Mouse (Mus musculus) MEL (cell line): ENCODE measurements around the gene Mrtfa. TPM values are rescaled to one million over a fixed set of nuclear protein-coding genes. Genes with fewer than 3 reads are reported as not detected.

Experiments used
- DNase-seq: peaks from one replicate; pipeline ENCODE4 v3.0.0; 2011; ENCODE audit warnings: low read depth, low spot score
- H3K27ac ChIP-seq: 2 replicates; pipeline ENCODE4 v1.5.1; 2012; ENCODE audit warnings: low read depth, mild to moderate bottlenecking, control low read depth, low read length, moderate library complexity; ENCODE audit not compliant: control insufficient read depth
- H3K27me3 ChIP-seq, 2 experiments: fragments of 150-350 bp in 1 of 2; sonication (generic) in 1 of 2; 2 replicates each; pipeline ENCODE4 v1.6.1; 2012; ENCODE audit warnings: low read length in 2 of 2, mild to moderate bottlenecking in 2 of 2, improper control_type of control experiment in 1 of 2, moderate library complexity in 1 of 2; ENCODE audit not compliant: insufficient read depth in 2 of 2, control insufficient read depth in 1 of 2
- H3K36me3 ChIP-seq, 2 experiments: 2 replicates each; pipeline ENCODE4 v1.6.1; 2012 to 2014; ENCODE audit warnings: low read length in 2 of 2, improper control_type of control experiment in 1 of 2, inconsistent platforms in 1 of 2, mild to moderate bottlenecking in 1 of 2; ENCODE audit not compliant: insufficient read depth in 2 of 2, control insufficient read depth in 1 of 2
- H3K4me1 ChIP-seq, 2 experiments: fragments of 150-350 bp in 1 of 2; sonication (generic) in 1 of 2; 2 replicates each; pipeline ENCODE4 v1.6.1; 2012; ENCODE audit warnings: low read length in 2 of 2, improper control_type of control experiment in 1 of 2, mild to moderate bottlenecking in 1 of 2; ENCODE audit not compliant: insufficient read depth in 2 of 2, control insufficient read depth in 1 of 2
- H3K4me3 ChIP-seq, 2 experiments: fragments of 150-350 bp in 1 of 2; sonication (generic) in 1 of 2; 2 replicates each; pipeline ENCODE4 v1.5.1; 2012; ENCODE audit warnings: low read depth in 2 of 2, low read length in 2 of 2, mild to moderate bottlenecking in 2 of 2, moderate library complexity in 2 of 2, control low read depth in 1 of 2, improper control_type of control experiment in 1 of 2; ENCODE audit not compliant: control insufficient read depth in 1 of 2, insufficient read depth in 1 of 2
- H3K79me2 ChIP-seq: 2 replicates; pipeline ENCODE4 v1.6.1; 2012; ENCODE audit warnings: mild to moderate bottlenecking, low read length, moderate library complexity; ENCODE audit not compliant: control insufficient read depth, poor library complexity, insufficient read depth
- H3K9ac ChIP-seq: 2 replicates; pipeline ENCODE4 v1.6.1; 2012; ENCODE audit warnings: low read depth, mild to moderate bottlenecking, control low read depth, low read length, moderate library complexity; ENCODE audit not compliant: control insufficient read depth, poor library complexity, severe bottlenecking
- H3K9me3 ChIP-seq: fragments of 150-350 bp; sonication (generic); replicated peaks from 2 replicates; pipeline ENCODE4 v1.6.1; 2012; ENCODE audit warnings: mild to moderate bottlenecking, low read length, improper control_type of control experiment, moderate library complexity; ENCODE audit not compliant: insufficient read depth
- BHLHE40 ChIP-seq: IDR thresholded peaks from 2 replicates; pipeline ENCODE4 v1.6.1; 2012; ENCODE audit warnings: low read depth, mild to moderate bottlenecking, inconsistent platforms, low read length, improper control_type of control experiment, borderline replicate concordance
- CHD1 ChIP-seq: IDR thresholded peaks from 2 replicates; pipeline ENCODE4 v1.6.1; 2012; ENCODE audit warnings: low read depth, mild to moderate bottlenecking, inconsistent platforms, low read length, improper control_type of control experiment
- CTCF ChIP-seq, 3 experiments: IDR thresholded peaks in 2 of 3; conservative IDR thresholded peaks in 1 of 3; 2 replicates each; pipeline ENCODE4 v1.5.1; 2011 to 2012; ENCODE audit warnings: low read length in 3 of 3, low read depth in 2 of 3, mild to moderate bottlenecking in 2 of 3, improper control_type of control experiment in 1 of 3, inconsistent platforms in 1 of 3, mixed read lengths in 1 of 3, moderate library complexity in 1 of 3; ENCODE audit not compliant: control insufficient read depth in 1 of 3, insufficient read depth in 1 of 3, poor library complexity in 1 of 3, severe bottlenecking in 1 of 3
- E2F4 ChIP-seq: IDR thresholded peaks from 2 replicates; pipeline ENCODE4 v1.6.1; 2011; ENCODE audit warnings: low read depth, low read length, improper control_type of control experiment, borderline replicate concordance
- EP300 ChIP-seq, 2 experiments: IDR thresholded peaks; 2 replicates each; pipeline ENCODE4 v1.6.1; 2011; ENCODE audit warnings: improper control_type of control experiment in 2 of 2, low read length in 2 of 2, low read depth in 1 of 2, mild to moderate bottlenecking in 1 of 2
- ETS1 ChIP-seq: IDR thresholded peaks from 2 replicates; pipeline ENCODE4 v1.6.1; 2012; ENCODE audit warnings: low read depth, mild to moderate bottlenecking, inconsistent platforms, low read length, improper control_type of control experiment, moderate library complexity
- GATA1 ChIP-seq: IDR thresholded peaks from 2 replicates; pipeline ENCODE4 v1.6.1; 2011; ENCODE audit warnings: low read depth, low read length, improper control_type of control experiment
- HCFC1 ChIP-seq: IDR thresholded peaks from 2 replicates; pipeline ENCODE4 v1.6.1; 2012; ENCODE audit warnings: low read depth, mild to moderate bottlenecking, inconsistent platforms, low read length, improper control_type of control experiment, moderate library complexity
- KAT2A ChIP-seq: conservative IDR thresholded peaks from 2 replicates; pipeline ENCODE4 v1.6.1; 2012; ENCODE audit warnings: low read depth, low read length, improper control_type of control experiment, inconsistent platforms
- MAX ChIP-seq: IDR thresholded peaks from 2 replicates; pipeline ENCODE4 v1.6.1; 2011; ENCODE audit warnings: low read length, improper control_type of control experiment
- MEF2A ChIP-seq: IDR thresholded peaks from 2 replicates; pipeline ENCODE4 v1.6.1; 2014; ENCODE audit warnings: low read depth, mild to moderate bottlenecking, inconsistent platforms, low read length, improper control_type of control experiment; ENCODE audit not compliant: poor library complexity, insufficient replicate concordance, severe bottlenecking; ENCODE audit errors: extremely low read depth
- NELFE ChIP-seq: IDR thresholded peaks from 2 replicates; pipeline ENCODE4 v1.6.1; 2011; ENCODE audit warnings: low read depth, low read length, improper control_type of control experiment
- NRF1 ChIP-seq: IDR thresholded peaks from 2 replicates; pipeline ENCODE4 v1.6.1; 2014; ENCODE audit warnings: low read depth, mild to moderate bottlenecking, inconsistent platforms, low read length, improper control_type of control experiment, moderate library complexity; ENCODE audit not compliant: poor library complexity, insufficient read depth, severe bottlenecking
- RAD21 ChIP-seq: IDR thresholded peaks from 2 replicates; pipeline ENCODE4 v1.6.1; 2011; ENCODE audit warnings: mild to moderate bottlenecking, low read depth, low read length, improper control_type of control experiment
- RCOR1 ChIP-seq: IDR thresholded peaks from 2 replicates; pipeline ENCODE4 v1.6.1; 2012; ENCODE audit warnings: low read depth, mild to moderate bottlenecking, inconsistent platforms, low read length, improper control_type of control experiment
- SMC3 ChIP-seq: IDR thresholded peaks from 2 replicates; pipeline ENCODE4 v1.6.1; 2011; ENCODE audit warnings: low read depth, low read length, improper control_type of control experiment
- TAL1 ChIP-seq: IDR thresholded peaks from 2 replicates; pipeline ENCODE4 v1.6.1; 2012; ENCODE audit warnings: mild to moderate bottlenecking, inconsistent platforms, low read length, moderate library complexity, mixed read lengths
- TCF12 ChIP-seq: IDR thresholded peaks from 2 replicates; pipeline ENCODE4 v1.6.1; 2014; ENCODE audit warnings: low read depth, mild to moderate bottlenecking, inconsistent platforms, low read length, improper control_type of control experiment, moderate library complexity
- UBTF ChIP-seq: IDR thresholded peaks from 2 replicates; pipeline ENCODE4 v1.6.1; 2012; ENCODE audit warnings: low read depth, mild to moderate bottlenecking, inconsistent platforms, low read length, improper control_type of control experiment, moderate library complexity, borderline replicate concordance; ENCODE audit not compliant: insufficient read depth
- USF2 ChIP-seq, 2 experiments: IDR thresholded peaks; 2 replicates each; pipeline ENCODE4 v1.6.1; 2011 to 2012; ENCODE audit warnings: improper control_type of control experiment in 2 of 2, low read length in 2 of 2, borderline replicate concordance in 1 of 2, inconsistent platforms in 1 of 2, low read depth in 1 of 2, mild to moderate bottlenecking in 1 of 2; ENCODE audit not compliant: insufficient read depth in 1 of 2
- ZC3H11A ChIP-seq: IDR thresholded peaks from 2 replicates; pipeline ENCODE4 v1.6.1; 2012; ENCODE audit warnings: low read depth, mild to moderate bottlenecking, inconsistent platforms, low read length, improper control_type of control experiment
- polyA plus RNA-seq, 2 experiments: library from polyadenylated mRNA; stranded (reverse) in 1 of 2; unstranded in 1 of 2; fragments of >175 nt in 1 of 2; fragments of >200 nt in 1 of 2; gene quantifications; 2 replicates each; pipeline versions ENCODE4 v1.2.1 to v1.2.4; 2012; ENCODE audit warnings: low replicate concordance in 2 of 2, low read depth in 1 of 2; ENCODE audit not compliant: insufficient read length in 2 of 2, insufficient read depth in 1 of 2, missing spikeins in 1 of 2
- total RNA-seq: library from RNA; depleted of rRNA; stranded (reverse); fragments of 300-350 nt; gene quantifications from 2 replicates; pipeline ENCODE4 v1.2.3, GENCODE M21; 2012

Mrtfa gene
- total and polyA plus RNA-seq, 3 experiments, result 2.6 to 11.9 TPM; not detected in 1

DNA sequence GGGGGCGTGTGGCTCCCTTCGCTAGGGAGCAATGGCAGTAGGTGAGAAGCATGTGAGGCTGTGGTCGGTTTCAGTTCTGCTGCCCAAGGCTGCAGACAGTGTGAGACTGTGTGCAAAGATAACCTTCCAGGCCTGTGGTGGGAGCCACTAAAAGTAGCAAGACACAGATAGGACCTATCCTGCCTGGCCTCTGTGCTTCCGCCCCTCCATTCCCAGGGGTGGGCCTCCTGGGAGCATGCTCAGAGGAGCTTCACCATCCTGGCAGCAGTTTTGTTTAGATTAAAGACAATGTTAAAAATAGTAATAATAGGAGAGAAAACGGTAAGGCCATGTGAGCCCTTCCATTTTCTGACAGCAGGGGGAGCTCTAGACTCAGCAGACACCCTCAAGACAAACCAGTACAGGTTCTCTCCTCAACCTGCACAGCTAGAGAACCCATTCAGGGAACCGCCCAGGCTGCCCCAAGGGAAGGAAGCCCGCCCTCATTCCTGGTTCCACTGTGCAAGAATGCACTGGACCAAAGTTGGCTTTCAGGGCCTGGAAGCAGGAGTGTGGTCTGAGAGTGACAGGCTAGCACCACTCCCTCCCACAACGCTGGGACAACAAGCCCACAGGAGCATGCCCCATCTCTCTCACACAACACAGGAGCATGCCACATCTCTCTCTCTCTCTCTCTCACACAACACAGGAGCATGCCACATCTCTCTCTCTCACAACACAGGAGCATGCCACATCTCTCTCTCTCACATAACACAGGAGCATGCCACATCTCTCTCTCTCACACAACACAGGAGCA lies 163.0 kb downstream of the Mrtfa start (continued):
- TF ChIP-seq MEF2A (peak; percentile 61; the same call in 1 of the 2 replicates), E2F4 (no peak), UBTF (no peak), SMC3 (peak; percentile 96), GATA1 (no peak), ETS1 (0 out of 2 replicates have a peak, but pooled peaks have one; percentile 21), EP300 (IDR thresholded peaks at IDR 0.05; ENCODE audit: low read depth in 1 of 2, low read length in 2 of 2) (peak in 1 of 2 experiments; percentile 24; a peak in 1 of 4 replicates), HCFC1 (0 out of 2 replicates have a peak, but pooled peaks have one; percentile 12), NRF1 (peak; percentile 73), TCF12 (0 out of 2 replicates have a peak, but pooled peaks have one; percentile 8), KAT2A (no peak), RCOR1 (no peak), TAL1 (no peak; the same call in 1 of the 2 replicates), RAD21 (peak; percentile 94), NELFE (no peak), USF2 (IDR thresholded peaks at IDR 0.05; ENCODE audit: borderline replicate concordance in 1 of 2, insufficient read depth in 1 of 2, low read depth in 1 of 2, low read length in 2 of 2) (no peak)

DNA sequence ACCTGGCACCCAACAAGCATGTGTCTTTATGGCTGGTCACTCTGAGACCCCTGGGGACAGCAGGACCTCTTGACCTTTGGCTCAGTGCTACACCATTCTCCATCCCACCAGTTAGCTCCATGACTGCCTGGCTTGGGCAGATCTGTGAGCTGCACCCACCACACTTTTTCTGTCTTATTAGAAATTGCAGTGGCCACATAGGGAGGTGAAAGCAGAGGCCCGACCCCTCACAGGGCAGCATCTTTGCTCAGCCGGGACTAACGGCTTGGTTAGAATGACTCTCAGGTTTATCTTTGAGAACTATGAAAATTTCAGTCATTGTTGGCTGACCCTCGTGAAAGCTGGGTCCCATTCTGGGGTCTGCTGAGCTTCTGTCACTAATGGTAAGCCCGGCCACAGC lies 163.7 kb downstream of the Mrtfa start:
- H3K9ac ChIP-seq, result no peak overlapping the region
- DNase-seq, result no peak
- 0 out of 4 replicates have a peak, but pooled peaks cover 0 to under 1% of the 10 kb centered on the region in 2 experiments for H3K36me3 ChIP-seq
- H3K9me3 ChIP-seq, result no peaks in the 10 kb centered on the region
- H3K4me3 ChIP-seq, result no peak overlapping the region
- H3K27me3 ChIP-seq, result no peaks in the 10 kb centered on the region
- no peak overlapping the region for H3K27ac ChIP-seq
- H3K79me2 ChIP-seq, result no peaks in the 10 kb centered on the region
- H3K4me1 ChIP-seq, result peaks cover 0 to 2% of the 10 kb centered on the region in 2 experiments; a peak in 1 of 4 replicates
- TF ChIP-seq ZC3H11A, result no peak
- TF ChIP-seq NRF1, result no peak
- no peak for TF ChIP-seq BHLHE40
- TF ChIP-seq TCF12, result no peak
- no peak for TF ChIP-seq CTCF (IDR thresholded peaks at IDR 0.05 in 2 of 3, conservative IDR thresholded peaks at IDR 0.05 in 1 of 3; ENCODE audit: control insufficient read depth in 1 of 3, insufficient read depth in 1 of 3, low read depth in 2 of 3, low read length in 3 of 3, poor library complexity in 1 of 3, severe bottlenecking in 1 of 3)
- TF ChIP-seq CHD1, result no peak
- TF ChIP-seq MAX, result no peak
- no peak for TF ChIP-seq RCOR1
